Mouse (Mus musculus) C2C12 (cell line): ENCODE measurements around the gene Kcns3.

Experiments used
- CTCF ChIP-seq: IDR thresholded peaks from one replicate; pipeline ENCODE4 v1.5.1; 2011; ENCODE audit not compliant: control insufficient read depth, insufficient read depth, insufficient read length
- FOSL1 ChIP-seq: IDR thresholded peaks from one replicate; pipeline ENCODE4 v1.8.0; 2011; ENCODE audit warnings: mild to moderate bottlenecking, low read length; ENCODE audit not compliant: poor library complexity, insufficient read depth, severe bottlenecking
- MAX ChIP-seq: IDR thresholded peaks from one replicate; pipeline ENCODE4 v1.6.1; 2011; ENCODE audit warnings: mild to moderate bottlenecking, control low read depth
- USF1 ChIP-seq: IDR thresholded peaks from one replicate; pipeline ENCODE4 v1.6.1; 2011; ENCODE audit warnings: low read depth, mild to moderate bottlenecking, control low read depth, moderate library complexity

GRCm38 (mm10) chr12:11153587-11153986, 2.7 kb upstream of the Kcns3 start:
- TF ChIP-seq CTCF (no peak), USF1 (no peak), MAX (no peak), FOSL1 (no peak)
